Mouse (Mus musculus) neural tube, embryonic 14.5 days (tissue): Measurements from ENCODE around the gene Myof. TPM values are rescaled to one million over a fixed set of nuclear protein-coding genes. Genes with fewer than 3 reads are reported as not detected.

ENCODE experiments used
- ATAC-seq: fragments of 200-750 bp; cut with Nextera tagmentation; 2 replicates; pipeline ENCODE4 v1.8.0; 2017; ENCODE audit warnings: low read depth, mild to moderate bottlenecking, moderate TSS enrichment, moderate library complexity
- H3K27ac ChIP-seq: fragments of 300-500 bp; sonication (generic); 2 replicates; pipeline ENCODE4 v1.5.1; 2014; ENCODE audit warnings: low read depth, mild to moderate bottlenecking, control low read depth, low read length, moderate library complexity, mixed read lengths
- H3K27me3 ChIP-seq: fragments of 300-500 bp; sonication (generic); 2 replicates; pipeline ENCODE4 v1.6.1; 2014; ENCODE audit warnings: low read length; ENCODE audit not compliant: control insufficient read depth, insufficient read depth
- H3K36me3 ChIP-seq: fragments of 300-500 bp; sonication (generic); 2 replicates; pipeline ENCODE4 v1.6.1; 2014; ENCODE audit warnings: low read length, mixed read lengths; ENCODE audit not compliant: control insufficient read depth, insufficient read depth
- H3K4me1 ChIP-seq: fragments of 300-500 bp; sonication (generic); 2 replicates; pipeline ENCODE4 v1.6.1; 2014; ENCODE audit warnings: low read length; ENCODE audit not compliant: control insufficient read depth, insufficient read depth
- H3K4me2 ChIP-seq: fragments of 300-500 bp; sonication (generic); 2 replicates; pipeline ENCODE4 v1.6.1; 2014; ENCODE audit warnings: mild to moderate bottlenecking, low read depth, low read length, control low read depth
- H3K4me3 ChIP-seq: fragments of 300-500 bp; sonication (generic); 2 replicates; pipeline ENCODE4 v1.5.1; 2014; ENCODE audit warnings: low read depth, low read length, control low read depth, mixed read lengths
- H3K9ac ChIP-seq: fragments of 300-500 bp; sonication (generic); replicated peaks from 2 replicates; pipeline ENCODE4 v1.6.1; 2014; ENCODE audit warnings: low read depth, mild to moderate bottlenecking, control low read depth, low read length, mixed read lengths
- H3K9me3 ChIP-seq: fragments of 300-500 bp; sonication (generic); 2 replicates; pipeline ENCODE4 v1.6.1; 2016; ENCODE audit warnings: low read length; ENCODE audit not compliant: control insufficient read depth
- WGBS: fragments of 180-500 bp; shearing (Covaris S2); extraction: QIAGEN DNeasy Blood & Tissue Kit; methylation state at CpG from one replicate; pipeline ENCODE4 v1.1.7; 2014; 5-methylcytosine and 5-hydroxymethylcytosine counted together
- polyA plus RNA-seq: library from polyadenylated mRNA; unstranded; fragments of >200 nt; fragmentation: Nextera tagmentation; extraction: Ambion mirVana; gene quantifications from 2 replicates; pipeline ENCODE4 v1.2.1, GENCODE M21; 2014

Myof gene
- polyA plus RNA-seq, 1 experiment from 2014 or later, result 0.74 TPM

DNA sequence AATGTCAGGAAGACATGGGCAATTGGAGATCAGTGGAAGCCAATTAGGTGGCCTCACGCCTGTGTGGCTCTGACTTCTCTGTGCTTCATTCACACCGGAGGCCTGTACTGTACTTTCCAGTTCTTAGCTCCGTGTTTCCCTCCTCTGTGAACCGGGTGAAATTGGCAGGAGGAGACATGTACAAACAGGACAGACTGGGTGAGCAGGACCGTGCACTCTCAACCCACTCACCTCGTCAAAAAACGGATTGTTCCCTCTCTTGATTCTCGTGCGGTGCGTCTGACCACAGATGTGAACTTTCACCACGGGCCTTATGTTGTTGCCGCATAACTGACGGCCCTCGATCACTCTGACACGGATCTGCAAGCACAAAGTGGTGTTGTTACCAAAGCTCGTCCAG, 57.6 kb downstream of the Myof start:
- Histone ChIP-seq H3K27me3 (no peaks in the 10 kb centered on the region), H3K36me3 (no peaks in the 10 kb centered on the region), H3K27ac (no peak overlapping the region), H3K4me2 (no peak overlapping the region), H3K4me1 (no peaks in the 10 kb centered on the region), H3K9ac (no peak overlapping the region), H3K4me3 (no peak overlapping the region), H3K9me3 (no peaks in the 10 kb centered on the region)
- no peak for ATAC-seq
- WGBS, result 91% methylated on average over 16 of the region's 16 CpGs

DNA sequence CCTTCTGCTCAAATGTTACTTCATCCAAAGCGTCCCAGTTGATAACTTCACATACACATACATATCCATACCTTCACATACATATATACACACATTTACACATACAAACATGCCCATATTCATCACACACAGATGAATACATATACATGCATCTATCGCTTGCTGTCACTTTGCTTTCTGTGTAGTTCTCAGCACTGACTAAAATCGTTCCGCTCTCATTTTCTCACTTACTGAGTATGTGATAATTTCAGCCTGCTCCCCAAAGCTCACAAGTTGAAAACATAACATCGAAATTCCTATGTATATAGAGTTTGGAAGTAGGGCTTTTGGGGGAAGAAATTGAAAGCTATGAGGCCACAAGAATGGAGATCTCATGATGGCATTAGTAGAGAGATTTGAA, 67.4 kb downstream of the Myof start:
- Histone ChIP-seq H3K9ac (no peak overlapping the region), H3K27ac (no peak overlapping the region), H3K27me3 (no peaks in the 10 kb centered on the region), H3K9me3 (no peaks in the 10 kb centered on the region), H3K36me3 (no peaks in the 10 kb centered on the region), H3K4me2 (no peak overlapping the region), H3K4me3 (no peak overlapping the region), H3K4me1 (no peaks in the 10 kb centered on the region)
- no peak for ATAC-seq
- WGBS, result 95% methylated on average over 5 of the region's 5 CpGs

DNA sequence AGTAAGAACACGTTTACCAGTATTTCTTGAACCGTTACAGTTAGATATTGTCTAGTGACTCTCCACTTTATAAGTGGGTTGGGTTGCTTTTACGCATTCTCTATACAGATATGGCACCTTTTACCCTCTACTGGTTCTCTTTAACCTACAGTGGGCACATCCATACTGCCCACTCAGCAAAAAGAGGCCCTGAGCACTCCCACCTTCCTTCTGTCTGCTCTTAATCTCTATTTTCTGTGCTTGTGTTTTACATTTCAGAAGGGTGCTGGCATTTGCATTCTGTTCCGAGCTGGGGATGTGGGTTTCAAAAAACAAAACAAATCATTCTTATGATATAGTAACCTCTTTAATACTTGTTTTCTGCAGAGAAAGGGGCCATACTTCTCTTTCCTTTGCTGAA, 72.8 kb downstream of the Myof start:
- no peaks in the 10 kb centered on the region for H3K9me3 ChIP-seq
- H3K4me2 ChIP-seq, result no peak overlapping the region
- no peak for ATAC-seq
- H3K36me3 ChIP-seq, result no peaks in the 10 kb centered on the region
- H3K27me3 ChIP-seq, result no peaks in the 10 kb centered on the region
- no peak overlapping the region for H3K9ac ChIP-seq
- H3K4me1 ChIP-seq, result no peaks in the 10 kb centered on the region
- no peak overlapping the region for H3K27ac ChIP-seq
- 86% methylated on average over 4 of the region's 4 CpGs for WGBS
- H3K4me3 ChIP-seq, result no peak overlapping the region

DNA sequence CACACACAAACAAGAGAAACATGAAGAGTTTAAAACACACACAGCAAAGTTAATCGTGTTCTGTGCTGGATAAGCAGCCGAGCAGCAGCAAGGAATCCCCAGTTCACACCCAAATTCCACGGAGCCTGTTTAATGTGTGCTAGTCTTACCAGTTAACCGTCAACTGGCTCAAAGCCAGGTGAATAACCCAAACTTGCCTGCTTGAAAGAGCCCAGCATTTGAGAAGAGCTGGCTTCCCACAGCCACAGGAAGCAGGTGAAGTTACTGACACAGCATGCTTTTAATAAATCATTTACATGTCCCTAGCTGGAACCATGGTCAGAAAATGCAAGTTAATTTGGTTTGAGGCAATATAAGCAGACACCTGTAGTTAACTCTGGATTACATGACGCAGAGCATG, 73.4 kb downstream of the Myof start:
- H3K27ac ChIP-seq, result no peak overlapping the region
- no peaks in the 10 kb centered on the region for H3K36me3 ChIP-seq
- H3K9ac ChIP-seq, result no peak overlapping the region
- H3K9me3 ChIP-seq, result no peaks in the 10 kb centered on the region
- 78% methylated on average over 5 of the region's 5 CpGs for WGBS
- ATAC-seq, result no peak
- H3K4me2 ChIP-seq, result no peak overlapping the region
- no peaks in the 10 kb centered on the region for H3K27me3 ChIP-seq
- H3K4me1 ChIP-seq, result no peaks in the 10 kb centered on the region
- H3K4me3 ChIP-seq, result no peak overlapping the region

DNA sequence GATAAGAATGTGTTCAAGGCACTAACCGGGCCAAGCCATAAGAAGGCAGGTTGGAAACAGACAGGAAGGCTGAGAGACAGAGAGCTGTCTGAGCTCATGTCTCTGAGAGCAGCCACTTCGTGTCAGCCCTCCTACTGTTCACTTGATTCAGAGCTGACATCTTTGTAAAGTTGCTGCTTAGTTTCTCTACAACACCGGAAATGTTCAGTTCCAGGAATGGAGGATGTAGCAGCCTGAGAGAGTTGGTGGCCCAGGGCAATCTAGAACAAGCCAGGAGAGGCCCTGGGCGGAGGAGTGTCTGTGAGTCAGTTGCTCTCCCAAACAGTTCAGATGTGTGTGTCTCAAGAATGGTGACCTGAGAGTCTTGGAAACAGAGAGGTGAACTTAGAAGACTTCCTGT, 77.5 kb downstream of the Myof start:
- Histone ChIP-seq H3K9ac (no peak overlapping the region), H3K36me3 (no peaks in the 10 kb centered on the region), H3K4me2 (no peak overlapping the region), H3K9me3 (no peaks in the 10 kb centered on the region), H3K27me3 (no peaks in the 10 kb centered on the region), H3K4me1 (no peaks in the 10 kb centered on the region), H3K4me3 (no peak overlapping the region), H3K27ac (no peak overlapping the region)
- 82% methylated on average over 4 of the region's 4 CpGs for WGBS
- ATAC-seq, result no peak

DNA sequence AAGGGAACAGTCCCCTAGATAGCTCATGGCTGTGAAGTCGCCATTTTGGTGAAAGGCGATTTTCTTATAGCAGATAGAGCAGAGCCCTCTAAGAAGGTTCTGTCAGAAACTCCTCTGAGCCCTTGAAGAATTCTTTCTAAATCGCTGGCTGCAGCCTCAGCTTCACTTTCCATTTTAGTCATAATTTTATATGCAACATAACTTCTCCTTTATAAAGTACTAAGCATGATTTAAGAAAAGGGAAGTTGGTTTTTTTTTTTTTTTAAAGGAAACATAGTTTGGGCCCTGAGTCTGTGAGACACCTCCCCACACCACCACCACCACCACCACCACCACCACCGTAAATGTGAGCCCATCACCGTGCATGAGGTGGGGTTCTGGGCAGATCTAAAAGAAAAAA, 80.0 kb downstream of the Myof start:
- no peaks in the 10 kb centered on the region for H3K36me3 ChIP-seq
- H3K27ac ChIP-seq, result no peak overlapping the region
- no peak overlapping the region for H3K9ac ChIP-seq
- ATAC-seq, result no peak
- H3K9me3 ChIP-seq, result no peaks in the 10 kb centered on the region
- no peaks in the 10 kb centered on the region for H3K4me1 ChIP-seq
- no peak overlapping the region for H3K4me3 ChIP-seq
- 94% methylated on average over 5 of the region's 5 CpGs for WGBS
- H3K4me2 ChIP-seq, result no peak overlapping the region
- H3K27me3 ChIP-seq, result no peaks in the 10 kb centered on the region

DNA sequence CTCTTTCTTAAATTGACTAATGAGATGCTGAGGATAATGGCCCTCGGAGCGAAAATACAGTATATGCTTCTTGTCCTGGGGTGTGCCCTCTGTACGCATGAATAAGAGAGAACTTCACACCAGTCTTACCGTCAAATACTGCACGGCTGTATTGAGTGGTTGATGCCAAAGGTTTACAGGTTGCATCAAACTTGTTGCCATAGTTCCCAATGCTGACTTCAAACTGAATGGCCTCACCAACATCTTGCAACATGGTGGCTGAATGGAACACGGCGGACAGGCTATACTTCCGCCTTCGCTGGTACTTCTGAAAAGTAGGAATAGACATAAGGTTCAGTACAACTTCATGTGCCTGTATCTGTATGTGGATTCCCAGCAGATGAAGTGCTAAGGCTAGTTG, 82.6 kb downstream of the Myof start:
- Histone ChIP-seq H3K4me1 (no peaks in the 10 kb centered on the region), H3K4me3 (no peak overlapping the region), H3K36me3 (no peaks in the 10 kb centered on the region), H3K9ac (no peak overlapping the region), H3K4me2 (no peak overlapping the region), H3K27me3 (no peaks in the 10 kb centered on the region), H3K9me3 (no peaks in the 10 kb centered on the region), H3K27ac (no peak overlapping the region)
- WGBS, result 94% methylated on average over 9 of the region's 9 CpGs
- no peak for ATAC-seq

DNA sequence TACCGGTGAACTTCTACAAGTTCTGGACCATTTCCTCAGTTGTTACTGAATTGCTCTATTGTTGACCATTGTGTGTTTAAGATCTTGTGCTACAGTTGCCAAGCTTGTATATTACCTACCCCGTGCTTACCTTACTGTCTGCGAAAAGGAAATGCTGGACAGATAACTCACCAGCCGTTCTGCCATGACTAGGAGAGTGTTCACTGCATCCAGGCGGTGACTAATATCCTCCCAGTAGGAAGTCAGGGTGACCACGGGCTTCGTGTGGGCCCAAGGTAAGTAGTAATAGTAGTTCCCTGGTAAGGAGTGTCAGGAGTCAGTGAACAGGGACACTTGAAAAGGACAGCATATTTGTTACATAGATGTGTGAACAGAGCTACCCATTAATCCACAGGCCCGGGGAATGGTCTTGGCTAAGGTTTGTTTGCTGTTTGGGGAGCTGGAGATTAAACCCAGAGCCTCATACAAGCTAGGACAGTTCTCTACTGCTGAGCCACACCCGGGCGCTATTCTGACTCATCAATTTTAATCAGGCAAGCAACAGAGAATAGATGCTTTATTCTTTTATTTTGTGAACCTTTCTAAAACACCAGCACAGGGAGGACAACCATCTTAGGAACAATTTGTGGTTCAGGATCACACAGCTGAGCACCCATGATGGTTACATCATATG, 83.7 kb downstream of the Myof start:
- ATAC-seq, result no peak
- 91% methylated on average over 10 of the region's 10 CpGs for WGBS
- no peaks in the 10 kb centered on the region for H3K9me3 ChIP-seq
- H3K4me2 ChIP-seq, result no peak overlapping the region
- H3K9ac ChIP-seq, result no peak overlapping the region
- H3K4me3 ChIP-seq, result no peak overlapping the region
- no peak overlapping the region for H3K27ac ChIP-seq
- no peaks in the 10 kb centered on the region for H3K27me3 ChIP-seq
- H3K4me1 ChIP-seq, result no peaks in the 10 kb centered on the region
- H3K36me3 ChIP-seq, result no peaks in the 10 kb centered on the region

DNA sequence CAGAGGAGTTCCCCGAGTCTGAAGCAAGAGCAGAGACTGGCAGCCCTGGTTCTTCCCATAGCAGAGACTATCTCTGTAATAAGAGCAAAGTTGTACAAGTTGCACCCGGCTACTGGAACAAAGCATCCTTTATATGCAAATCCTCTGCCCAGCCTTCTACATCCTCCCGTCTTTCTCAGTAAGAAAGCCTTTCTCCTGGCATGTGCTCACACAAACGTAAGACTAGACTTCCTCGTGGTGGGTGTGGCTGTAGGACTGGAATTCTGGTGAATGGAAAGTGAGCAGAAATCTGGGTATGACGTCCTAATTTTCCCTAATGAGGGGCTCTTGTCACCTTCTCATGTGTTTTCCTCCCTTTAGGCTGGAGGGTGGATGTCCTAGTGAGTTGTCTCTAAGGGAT, 84.3 kb downstream of the Myof start:
- WGBS, result 61% methylated on average over 6 of the region's 6 CpGs
- H3K9ac ChIP-seq, result no peak overlapping the region
- H3K9me3 ChIP-seq, result no peaks in the 10 kb centered on the region
- H3K36me3 ChIP-seq, result no peaks in the 10 kb centered on the region
- ATAC-seq, result no peak
- no peak overlapping the region for H3K27ac ChIP-seq
- H3K4me2 ChIP-seq, result no peak overlapping the region
- no peaks in the 10 kb centered on the region for H3K4me1 ChIP-seq
- H3K27me3 ChIP-seq, result no peaks in the 10 kb centered on the region
- H3K4me3 ChIP-seq, result no peak overlapping the region
